Mouse (Mus musculus) CH12.LX (cell line): ENCODE results near the gene Ifitm5. TPM values are rescaled to one million over a fixed set of nuclear protein-coding genes. Genes with fewer than 3 reads are reported as not detected.

Source experiments
- DNase-seq: peaks from one replicate; pipeline ENCODE4 v3.0.0-alpha.2; 2013; ENCODE audit errors: extremely low read depth
- H3K27ac ChIP-seq: 2 replicates; pipeline ENCODE4 v1.5.1; 2012; ENCODE audit warnings: low read depth, mild to moderate bottlenecking, control low read depth, moderate library complexity; ENCODE audit not compliant: insufficient read depth
- H3K27me3 ChIP-seq: replicated peaks from 2 replicates; pipeline ENCODE3; 2012; ENCODE audit warnings: inconsistent platforms
- H3K36me3 ChIP-seq, 2 experiments: replicated peaks in 1 of 2; 2 replicates each; pipeline versions ENCODE3 to v1.6.1; 2012; ENCODE audit warnings: inconsistent platforms in 1 of 2, low read length in 1 of 2, mild to moderate bottlenecking in 1 of 2, mixed read lengths in 1 of 2, moderate library complexity in 1 of 2; ENCODE audit not compliant: control insufficient read depth in 1 of 2, insufficient read depth in 1 of 2
- H3K4me1 ChIP-seq, 2 experiments: 2 replicates each; pipeline ENCODE4 v1.6.1; 2012; ENCODE audit warnings: inconsistent platforms in 1 of 2, moderate library complexity in 1 of 2; ENCODE audit not compliant: insufficient read depth in 2 of 2, control insufficient read depth in 1 of 2
- H3K4me2 ChIP-seq: 2 replicates; pipeline ENCODE4 v1.6.1; 2012; ENCODE audit warnings: low read depth, mild to moderate bottlenecking, control low read depth; ENCODE audit not compliant: poor library complexity, insufficient read depth, severe bottlenecking
- H3K4me3 ChIP-seq, 3 experiments: fragments of 150-350 bp in 1 of 3; sonication (generic) in 1 of 3; replicated peaks in 1 of 3; 2 replicates each; pipeline versions ENCODE3 to v1.5.1; 2011 to 2012; ENCODE audit warnings: low read depth in 2 of 3, low read length in 2 of 3, mild to moderate bottlenecking in 2 of 3, moderate library complexity in 2 of 3, control low read depth in 1 of 3, improper control_type of control experiment in 1 of 3, inconsistent platforms in 1 of 3, mixed read lengths in 1 of 3; ENCODE audit not compliant: poor library complexity in 1 of 3
- H3K79me2 ChIP-seq: replicated peaks from 2 replicates; pipeline ENCODE4 v1.6.1; 2012; ENCODE audit warnings: mild to moderate bottlenecking, moderate library complexity; ENCODE audit not compliant: control insufficient read depth, poor library complexity, insufficient read depth, severe bottlenecking; ENCODE audit errors: extremely low read depth
- H3K9ac ChIP-seq: 2 replicates; pipeline ENCODE4 v1.6.1; 2012; ENCODE audit warnings: low read depth, mild to moderate bottlenecking, control low read depth, moderate library complexity; ENCODE audit not compliant: insufficient read depth
- H3K9me3 ChIP-seq: replicated peaks from 2 replicates; pipeline ENCODE3; 2012; ENCODE audit warnings: low read length, inconsistent platforms, mixed read lengths
- CHD1 ChIP-seq: IDR thresholded peaks from 2 replicates; pipeline ENCODE4 v1.6.1; 2012; ENCODE audit warnings: low read depth, low read length, improper control_type of control experiment, inconsistent platforms
- CHD2 ChIP-seq: IDR thresholded peaks from 2 replicates; pipeline ENCODE4 v1.6.1; 2011; ENCODE audit warnings: low read length, improper control_type of control experiment
- E2F4 ChIP-seq: IDR thresholded peaks from 2 replicates; pipeline ENCODE4 v1.6.1; 2011; ENCODE audit warnings: low read depth, low read length, improper control_type of control experiment; ENCODE audit not compliant: insufficient replicate concordance
- JUN ChIP-seq: IDR thresholded peaks from 2 replicates; pipeline ENCODE4 v1.6.1; 2011; ENCODE audit warnings: low read depth, mild to moderate bottlenecking, low read length, improper control_type of control experiment, moderate library complexity; ENCODE audit not compliant: insufficient read depth
- JUND ChIP-seq: conservative IDR thresholded peaks from 2 replicates; pipeline ENCODE4 v1.6.1; 2011; ENCODE audit warnings: low read depth, low read length, improper control_type of control experiment
- MEF2A ChIP-seq: IDR thresholded peaks from 2 replicates; pipeline ENCODE4 v1.6.1; 2014; ENCODE audit warnings: low read depth, mild to moderate bottlenecking, inconsistent platforms, low read length, improper control_type of control experiment, borderline replicate concordance
- MXI1 ChIP-seq: IDR thresholded peaks from 2 replicates; pipeline ENCODE4 v1.6.1; 2011; ENCODE audit warnings: mild to moderate bottlenecking, low read depth, low read length, improper control_type of control experiment
- PAX5 ChIP-seq: IDR thresholded peaks from 2 replicates; pipeline ENCODE4 v1.6.1; 2012; ENCODE audit warnings: low read length, inconsistent platforms, mixed read lengths
- POLR2AphosphoS2 ChIP-seq: IDR thresholded peaks from 2 replicates; pipeline ENCODE4 v1.6.1; 2011; ENCODE audit warnings: low read depth, low read length, improper control_type of control experiment
- RAD21 ChIP-seq: IDR thresholded peaks from 2 replicates; pipeline ENCODE4 v1.6.1; 2011; ENCODE audit warnings: low read depth, mild to moderate bottlenecking, low read length, improper control_type of control experiment, moderate library complexity
- RCOR1 ChIP-seq: conservative IDR thresholded peaks from 2 replicates; pipeline ENCODE4 v1.6.1; 2012; ENCODE audit warnings: low read depth, mild to moderate bottlenecking, inconsistent platforms, low read length, improper control_type of control experiment
- SIN3A ChIP-seq: IDR thresholded peaks from 2 replicates; pipeline ENCODE4 v1.6.1; 2012; ENCODE audit warnings: low read length, improper control_type of control experiment, inconsistent platforms
- SMC3 ChIP-seq: IDR thresholded peaks from 2 replicates; pipeline ENCODE4 v1.6.1; 2011; ENCODE audit warnings: low read depth, low read length, improper control_type of control experiment
- TBP ChIP-seq: conservative IDR thresholded peaks from 2 replicates; pipeline ENCODE4 v1.6.1; 2011; ENCODE audit warnings: low read depth, low read length, improper control_type of control experiment
- TCF12 ChIP-seq: IDR thresholded peaks from 2 replicates; pipeline ENCODE4 v1.6.1; 2014; ENCODE audit warnings: low read depth, mild to moderate bottlenecking, inconsistent platforms, low read length, improper control_type of control experiment
- ZC3H11A ChIP-seq: IDR thresholded peaks from 2 replicates; pipeline ENCODE4 v1.6.1; 2012; ENCODE audit warnings: low read depth, mild to moderate bottlenecking, inconsistent platforms, low read length, improper control_type of control experiment
- ZKSCAN1 ChIP-seq: IDR thresholded peaks from 2 replicates; pipeline ENCODE4 v1.6.1; 2012; ENCODE audit warnings: low read depth, inconsistent platforms, low read length, improper control_type of control experiment, borderline replicate concordance
- dilution Hi-C: fragments of 300-500 bp; cut with MboI; formaldehyde crosslinking; loops from 2 replicates; pipeline ENCODE4 v1.14.3; 2020; ENCODE audit warnings: low sequenced_read_pairs; ENCODE audit not compliant: extremely low pct_unique_long_range_greater_than_20kb, extremely low pct_ligation_motif_present
- in situ Hi-C: fragments of 300-500 bp; cut with MboI; formaldehyde crosslinking; loops from 3 replicates; pipeline ENCODE4 v1.14.3; 2019; ENCODE audit warnings: low sequenced_read_pairs, low pct_ligation_motif_present, low pct_unique_long_range_greater_than_20kb, mixed read lengths
- polyA plus RNA-seq: library from polyadenylated mRNA; unstranded; fragments of >175 nt; gene quantifications from 2 replicates; pipeline ENCODE4 v1.2.1, GENCODE M21; 2012; ENCODE audit warnings: low read depth; ENCODE audit not compliant: insufficient read length
- total RNA-seq, 2 experiments: library from RNA; depleted of rRNA; stranded (reverse); fragments of 300-350 nt in 1 of 2; fragments of >200 nt in 1 of 2; gene quantifications; 2 replicates each; pipeline ENCODE4 v1.2.3; 2012 to 2014

Gene Ifitm5
- total and polyA plus RNA-seq, 3 experiments: 0.68 to 0.71 TPM; not detected in 1

DNA sequence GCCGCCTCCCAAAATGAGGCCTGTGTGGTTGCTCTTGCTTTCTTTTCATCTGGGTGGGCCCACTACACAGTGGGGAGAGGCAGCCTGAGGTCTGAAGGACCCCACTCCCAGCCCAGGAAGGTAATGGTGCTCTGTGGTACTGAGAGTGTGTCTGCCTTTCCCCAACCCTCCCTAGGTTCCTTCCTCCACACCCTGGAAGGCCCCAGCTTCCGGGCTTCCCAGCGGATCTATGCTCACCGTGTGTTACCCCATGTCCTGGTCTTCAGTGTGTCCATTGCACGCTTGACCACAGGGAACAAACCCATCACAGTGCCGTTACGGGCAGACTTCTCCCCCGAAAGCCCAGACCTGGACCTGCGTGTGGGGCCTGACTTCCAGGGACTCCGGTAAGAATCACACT, 7.3 kb downstream of the Ifitm5 start:
- dilution Hi-C loops: no loop called here
- in situ Hi-C loops: no loop called here
- peaks cover 22 to 56% of the 10 kb centered on the region in 2 experiments for H3K4me1 ChIP-seq
- no peak overlapping the region for H3K4me2 ChIP-seq
- DNase-seq: no peak
- H3K27me3 ChIP-seq: no peaks in the 10 kb centered on the region
- no peak for TF ChIP-seq TBP
- TF ChIP-seq RAD21: no peak
- TF ChIP-seq JUN: no peak
- TF ChIP-seq CHD1: no peak
- TF ChIP-seq MXI1: no peak
- TF ChIP-seq JUND: no peak
- no peak for TF ChIP-seq MEF2A
- TF ChIP-seq TCF12: no peak
- TF ChIP-seq RCOR1: no peak
- no peak for TF ChIP-seq POLR2AphosphoS2
- no peak for TF ChIP-seq ZKSCAN1
- no peak for TF ChIP-seq ZC3H11A
- no peak for TF ChIP-seq SMC3
- TF ChIP-seq PAX5: no peak
- TF ChIP-seq E2F4: no peak
- TF ChIP-seq CHD2: no peak
- no peak for TF ChIP-seq SIN3A
- no peak overlapping the region for H3K4me3 ChIP-seq
- H3K79me2 ChIP-seq: no peaks in the 10 kb centered on the region
- no peak overlapping the region for H3K27ac ChIP-seq
- H3K9me3 ChIP-seq: no peaks in the 10 kb centered on the region
- H3K9ac ChIP-seq: no peak overlapping the region
- peaks cover 13 to 34% of the 10 kb centered on the region in 2 experiments for H3K36me3 ChIP-seq

DNA sequence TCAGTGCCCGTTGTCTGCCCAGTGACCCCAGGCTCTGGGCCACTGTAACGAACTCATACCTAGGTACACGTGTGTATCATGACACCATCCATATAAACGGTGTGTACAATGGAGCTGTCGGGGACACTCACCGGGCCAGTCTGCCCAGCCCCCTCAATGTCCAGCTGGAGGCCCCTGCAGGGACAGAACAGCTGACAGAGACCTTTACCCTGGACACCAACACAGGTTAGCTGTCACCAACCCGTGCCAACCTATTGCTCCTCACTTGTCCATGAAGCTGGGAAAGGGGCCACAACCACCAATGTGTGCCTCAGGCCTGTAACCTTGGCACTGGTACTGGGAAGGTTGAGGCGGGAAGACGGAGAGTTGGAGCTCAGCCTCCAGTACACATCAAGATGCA, 7.8 kb downstream of the Ifitm5 start:
- peak overlapping the region; percentile 33; the same call in 1 of the 2 replicates for H3K4me2 ChIP-seq
- peak overlapping the region in 2 of 3 experiments; percentile 19 to 47 for H3K4me3 ChIP-seq
- no peaks in the 10 kb centered on the region for H3K27me3 ChIP-seq
- dilution Hi-C loops: no loop called here
- no peaks in the 10 kb centered on the region for H3K79me2 ChIP-seq
- H3K9ac ChIP-seq: no peak overlapping the region
- peaks cover 22 to 54% of the 10 kb centered on the region in 2 experiments for H3K4me1 ChIP-seq
- DNase-seq: no peak
- H3K9me3 ChIP-seq: no peaks in the 10 kb centered on the region
- peak overlapping the region; percentile 81 for H3K27ac ChIP-seq
- H3K36me3 ChIP-seq: peaks cover 8 to 29% of the 10 kb centered on the region in 2 experiments
- TF ChIP-seq RCOR1: no peak
- in situ Hi-C loops: no loop called here
